ENCODE assay signal across 8 mouse cellular contexts in genomic region chr11:61408184-61409027, GRCm38 (mm10). TPM values are rescaled to one million over a fixed set of nuclear protein-coding genes. Genes with fewer than 3 reads are reported as not detected.
A peak's percentile ranks its signal among the peaks of the same experiment; 100 is the strongest.
DNase-seq lines count a peak whose midpoint lies in the region; ATAC-seq and TF ChIP-seq lines count a peak whose summit lies in the region.

No protein-coding gene starts in this region.

- no peaks in the 10 kb centered on the region for H3K79me2 ChIP-seq in liver, adult 2 months (ENCODE audit: control insufficient read depth, insufficient read depth, low read length)

- H3K36me3 ChIP-seq in embryonic facial prominence, embryonic 14.5 days (ENCODE audit: control insufficient read depth, insufficient read depth, low read length): no peaks in the 10 kb centered on the region
- no peaks in the 10 kb centered on the region for H3K36me3 ChIP-seq in heart, embryonic 10.5 days
- H3K36me3 ChIP-seq in liver, adult 2 months (ENCODE audit: control insufficient read depth, insufficient read depth, low read length): no peaks in the 10 kb centered on the region
- no peaks in the 10 kb centered on the region for H3K36me3 ChIP-seq in midbrain, postnatal 0 days (ENCODE audit: insufficient read depth, low read length)

- TF ChIP-seq POLR2A in liver, adult 2 months (IDR thresholded peaks at IDR 0.05; ENCODE audit: extremely low read depth, insufficient read depth, low read length): 0 out of 2 replicates have a peak, but pooled peaks have one; percentile 14

- no peaks in the 10 kb centered on the region for H3K27me3 ChIP-seq in embryonic facial prominence, embryonic 14.5 days (replicated peaks; ENCODE audit: control insufficient read depth, insufficient read depth, low read length)
- H3K27me3 ChIP-seq in heart, embryonic 10.5 days (ENCODE audit: insufficient read depth, poor library complexity, severe bottlenecking): 0 out of 2 replicates have a peak, but pooled peaks cover 6% of the 10 kb centered on the region
- no peaks in the 10 kb centered on the region for H3K27me3 ChIP-seq in liver, adult 2 months (ENCODE audit: control insufficient read depth, insufficient read depth, low read length)
- H3K27me3 ChIP-seq in midbrain, postnatal 0 days (ENCODE audit: insufficient read depth, low read length): no peaks in the 10 kb centered on the region

- peak; percentile 93 for ATAC-seq in embryonic facial prominence, embryonic 14.5 days (ENCODE audit: low read depth)
- peak; percentile 93 for ATAC-seq in midbrain, postnatal 0 days (ENCODE audit: low FRiP score)

- peak overlapping the region; percentile 57 for H3K4me3 ChIP-seq in embryonic facial prominence, embryonic 14.5 days (ENCODE audit: low read depth, low read length)
- peak overlapping the region; percentile 78 for H3K4me3 ChIP-seq in heart, embryonic 10.5 days
- peak overlapping the region; percentile 96 for H3K4me3 ChIP-seq in liver, adult 2 months (ENCODE audit: insufficient read depth, low read depth, low read length)
- peak overlapping the region; percentile 55 for H3K4me3 ChIP-seq in midbrain, postnatal 0 days (ENCODE audit: low read depth, low read length)

- no peaks in the 10 kb centered on the region for H3K4me1 ChIP-seq in embryonic facial prominence, embryonic 14.5 days (ENCODE audit: control insufficient read depth, insufficient read depth, low read length)
- no peaks in the 10 kb centered on the region for H3K4me1 ChIP-seq in heart, embryonic 10.5 days
- peaks cover 2% of the 10 kb centered on the region; the same call in 1 of the 2 replicates for H3K4me1 ChIP-seq in liver, adult 2 months (ENCODE audit: control insufficient read depth, insufficient read depth, low read length)
- 0 out of 2 replicates have a peak, but pooled peaks cover 2% of the 10 kb centered on the region for H3K4me1 ChIP-seq in midbrain, postnatal 0 days (ENCODE audit: insufficient read depth, low read length)

- under 1% methylated on average over 54 of the region's 64 CpGs for WGBS in embryonic facial prominence, embryonic 14.5 days
- under 1% methylated on average over 64 of the region's 64 CpGs for WGBS in heart, embryonic 10.5 days
- whole genome bisulfite sequencing in liver, adult 2 months: under 1% methylated on average over 64 of the region's 64 CpGs
- under 1% methylated on average over 64 of the region's 64 CpGs for WGBS in midbrain, postnatal 0 days

- no peaks in the 10 kb centered on the region for H3K9me3 ChIP-seq in embryonic facial prominence, embryonic 14.5 days (ENCODE audit: control insufficient read depth, low read length)
- H3K9me3 ChIP-seq in heart, embryonic 10.5 days: no peaks in the 10 kb centered on the region
- H3K9me3 ChIP-seq in midbrain, postnatal 0 days (ENCODE audit: low read length): no peaks in the 10 kb centered on the region

- H3K9ac ChIP-seq in embryonic facial prominence, embryonic 14.5 days (ENCODE audit: low read depth, low read length): peak overlapping the region; percentile 76
- H3K9ac ChIP-seq in liver, adult 2 months (ENCODE audit: low read depth, low read length): peak overlapping the region; percentile 86
- H3K9ac ChIP-seq in midbrain, postnatal 0 days (replicated peaks; ENCODE audit: low read length, poor library complexity, severe bottlenecking): peak overlapping the region; percentile 95

- peak; percentile 63 for DNase-seq in 3T3-L1 (ENCODE audit: low read depth, low spot score)
- peak; percentile 47 to 60 for DNase-seq in adrenal gland, postnatal 4 days (ENCODE audit: low spot score in 2 of 2)
- DNase-seq in embryonic facial prominence, embryonic 14.5 days (ENCODE audit: low spot score): peak; percentile 83
- peak; percentile 91 for DNase-seq in heart, embryonic 10.5 days (ENCODE audit: low spot score)
- peak; percentile 73 for DNase-seq in kidney, adult 9 months
- DNase-seq in liver, adult 2 months (ENCODE audit: extremely low read depth, low read depth, low spot score): peak; percentile 41
- DNase-seq in midbrain, postnatal 0 days (ENCODE audit: low spot score): peak; percentile 78
- peak; percentile 11 to 20 for DNase-seq in spleen, postnatal 14 days (ENCODE audit: low spot score in 2 of 2)

- peak overlapping the region; percentile 64 for H3K4me2 ChIP-seq in embryonic facial prominence, embryonic 14.5 days (ENCODE audit: low read depth, low read length)
- H3K4me2 ChIP-seq in midbrain, postnatal 0 days (ENCODE audit: low read depth, low read length, poor library complexity, severe bottlenecking): peak overlapping the region; percentile 44

- TF ChIP-seq CTCF in liver, adult 2 months (IDR thresholded peaks at IDR 0.05; ENCODE audit: low read depth, low read length): no peak
- TF ChIP-seq CTCF in midbrain, postnatal 0 days (IDR thresholded peaks at IDR 0.05): no peak

- H3K27ac ChIP-seq in embryonic facial prominence, embryonic 14.5 days (replicated peaks; ENCODE audit: low read depth, low read length): peak overlapping the region; percentile 88
- H3K27ac ChIP-seq in heart, embryonic 10.5 days: peak overlapping the region; percentile 91
- H3K27ac ChIP-seq in liver, adult 2 months (replicated peaks; ENCODE audit: insufficient read depth, low read depth, low read length): peak overlapping the region; percentile 85
- H3K27ac ChIP-seq in midbrain, postnatal 0 days (ENCODE audit: low read depth, low read length): peak overlapping the region; percentile 97

RNA-seq across cellular contexts. Expression of gene Slc47a1, which starts 30.3 kb away (rescaled TPM):
- total RNA-seq in adrenal gland, postnatal 4 days (2021): 10 to 100 TPM in 1 of 2 experiments, 1 to 10 TPM in 1; 5.3 to 11.5 TPM
- polyA plus RNA-seq in embryonic facial prominence, embryonic 14.5 days (2014; fragmentation: Nextera tagmentation; extraction: Ambion mirVana): 1.4 and 2.3 TPM in 2 replicates
- 11.3 and 27.9 TPM in 2 replicates for polyA plus RNA-seq in heart, embryonic 10.5 days (2016; fragmentation: Nextera tagmentation; extraction: Ambion mirVana)
- total RNA-seq in liver, adult 2 months (2014; rRNA removed): 160 and 169 TPM in 2 replicates
- polyA plus RNA-seq in liver, adult 2 months (2012; rRNA removed): 151 and 163 TPM in 2 replicates
- 3.0 and 4.9 TPM in 2 replicates for total RNA-seq in midbrain, postnatal 0 days (2014; rRNA removed)
- polyA plus RNA-seq in midbrain, postnatal 0 days (2015; fragmentation: Nextera tagmentation; extraction: Ambion mirVana): 2.7 TPM in 2 replicates

RNA-seq across cellular contexts. Expression of gene Rnf112, which starts 45.5 kb away (rescaled TPM):
- 1 to 10 TPM; 2.9 to 4.1 TPM for total RNA-seq in adrenal gland, postnatal 4 days (2021)
- 0.78 and 1.0 TPM in 2 replicates for polyA plus RNA-seq in embryonic facial prominence, embryonic 14.5 days (2014; fragmentation: Nextera tagmentation; extraction: Ambion mirVana)
- 0.10 and 0.77 TPM in 2 replicates for polyA plus RNA-seq in heart, embryonic 10.5 days (2016; fragmentation: Nextera tagmentation; extraction: Ambion mirVana)
- not detected in 2 replicates for total RNA-seq in liver, adult 2 months (2014; rRNA removed)
- polyA plus RNA-seq in liver, adult 2 months (2012; rRNA removed): not detected in 2 replicates
- total RNA-seq in midbrain, postnatal 0 days (2014; rRNA removed): 75.6 and 86.9 TPM in 2 replicates
- polyA plus RNA-seq in midbrain, postnatal 0 days (2015; fragmentation: Nextera tagmentation; extraction: Ambion mirVana): 35.7 and 36.2 TPM in 2 replicates

Comparison
In these comparisons a context has a peak if more than half of its experiments do, and no peak if none do; other contexts are left out.
1. Peak in every context shown above with its lines: DNase-seq, ATAC-seq, H3K4me3 ChIP-seq and H3K27ac ChIP-seq.
2. DNase-seq: peak in every context shown above with its lines; median percentile 91 in heart, embryonic 10.5 days; 83 in embryonic facial prominence, embryonic 14.5 days; 78 in midbrain, postnatal 0 days; 73 in kidney, adult 9 months; 63 in 3T3-L1; 54 in adrenal gland, postnatal 4 days; 41 in liver, adult 2 months; 16 in spleen, postnatal 14 days.
3. RNA of gene Rnf112, which starts 45.5 kb away (polyA plus RNA-seq): 35.7 to 36.2 TPM in midbrain, postnatal 0 days; 0.78 to 1.0 TPM in embryonic facial prominence, embryonic 14.5 days, 0.10 to 0.77 TPM in heart, embryonic 10.5 days and not detected in liver, adult 2 months; every median in the first group is over 10 times any median in the second.